In the genomic region with DNA sequence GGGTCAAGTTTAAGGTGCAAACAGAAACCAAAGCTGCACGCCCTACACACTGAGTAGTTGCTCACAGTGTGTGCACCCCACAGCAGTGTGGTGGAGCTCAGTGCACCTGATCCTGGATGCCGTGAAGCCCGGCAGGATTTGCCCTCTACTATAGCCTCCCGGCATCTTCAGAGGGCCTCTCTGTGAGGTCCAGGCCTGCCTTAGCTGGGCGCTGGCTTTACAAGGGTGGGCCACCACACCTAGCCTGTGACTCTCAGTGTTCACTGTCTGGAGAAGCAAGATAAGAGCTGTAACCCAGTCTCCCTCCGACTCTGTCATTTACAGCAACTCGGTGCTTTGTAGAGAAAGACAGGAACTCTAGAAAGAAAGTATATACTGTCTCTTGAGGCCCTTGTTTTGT, we compare ENCODE assay signal across 12 mouse cellular contexts. TPM values are rescaled to one million over a fixed set of nuclear protein-coding genes. Genes with fewer than 3 reads are reported as not detected.
DNase-seq lines count a peak whose midpoint lies in the region; ATAC-seq and TF ChIP-seq lines count a peak whose summit lies in the region.
"Had no signal": no experiment of that assay in that cellular context is flagged by ENCODE, and none has a peak within 500 bp of the region (broad histone marks: within the 10 kb centered on the region; RNA-seq: fewer than 3 reads in every experiment).

No protein-coding gene starts in this region.

- ATAC-seq in kidney, embryonic 16.5 days (ENCODE audit: low FRiP score, low TSS enrichment): peak; percentile 28; the same call in 1 of the 2 replicates
- peak; percentile 89 for ATAC-seq in liver, embryonic 14.5 days (ENCODE audit: insufficient read depth)
- 0 out of 2 replicates have a peak, but pooled peaks have one; percentile 35 for ATAC-seq in stomach, postnatal 0 days (ENCODE audit: low FRiP score, low TSS enrichment)
- no peak for ATAC-seq in forebrain, embryonic 13.5 days
- ATAC-seq: forebrain, embryonic 15.5 days had no signal

- H3K4me2 ChIP-seq in kidney, embryonic 16.5 days (replicated peaks; ENCODE audit: low read depth, low read length): no peak overlapping the region
- peak overlapping the region; percentile 98 for H3K4me2 ChIP-seq in liver, embryonic 14.5 days (ENCODE audit: low read depth)
- no peak overlapping the region for H3K4me2 ChIP-seq in stomach, postnatal 0 days (replicated peaks; ENCODE audit: low read depth)
- no peak overlapping the region for H3K4me2 ChIP-seq in forebrain, embryonic 13.5 days
- H3K4me2 ChIP-seq: forebrain, embryonic 15.5 days had no signal

- no peak overlapping the region for H3K4me3 ChIP-seq in kidney, embryonic 16.5 days (ENCODE audit: low read length)
- H3K4me3 ChIP-seq in erythroblast, embryonic 14.5 days (replicated peaks): peak overlapping the region; percentile 79
- peak overlapping the region; percentile 64 to 90 for H3K4me3 ChIP-seq in liver, embryonic 14.5 days (ENCODE audit: insufficient read depth in 1 of 2, low read depth in 2 of 2, low read length in 2 of 2)
- no peak overlapping the region for H3K4me3 ChIP-seq in stomach, postnatal 0 days (ENCODE audit: low read depth, low read length)
- no peak overlapping the region for H3K4me3 ChIP-seq in forebrain, embryonic 13.5 days
- H3K4me3 ChIP-seq: forebrain, embryonic 15.5 days; heart, adult 2 months; myocyte had no signal

- no peak for DNase-seq in kidney, postnatal 14 days
- DNase-seq in liver, embryonic 14.5 days (ENCODE audit: low read depth in 3 of 3, low spot score in 3 of 3): peak; percentile 87 to 90 (median 90)
- no peak for DNase-seq in stomach, postnatal 0 days (ENCODE audit: low spot score)
- DNase-seq in adrenal gland, adult 8-10 months: no peak
- DNase-seq: heart, adult 2 months; kidney, adult 2 months had no signal

- TF ChIP-seq CTCF in liver, embryonic 14.5 days (IDR thresholded peaks at IDR 0.05; ENCODE audit: low read depth): no peak
- TF ChIP-seq CTCF in stomach, postnatal 0 days (IDR thresholded peaks at IDR 0.05; ENCODE audit: low read depth): no peak

- H3K27me3 ChIP-seq in kidney, embryonic 16.5 days (ENCODE audit: insufficient read depth, low read length): no peaks in the 10 kb centered on the region
- no peaks in the 10 kb centered on the region; the same call in 1 of the 2 replicates for H3K27me3 ChIP-seq in erythroblast, embryonic 14.5 days (ENCODE audit: control insufficient read depth)
- H3K27me3 ChIP-seq in liver, embryonic 14.5 days (ENCODE audit: control insufficient read depth, insufficient read depth, low read length): no peaks in the 10 kb centered on the region
- no peaks in the 10 kb centered on the region for H3K27me3 ChIP-seq in stomach, postnatal 0 days (ENCODE audit: control insufficient read depth, insufficient read depth, low read length)
- H3K27me3 ChIP-seq in forebrain, embryonic 13.5 days: no peaks in the 10 kb centered on the region
- H3K27me3 ChIP-seq: CH12.LX; forebrain, embryonic 15.5 days had no signal

- no peaks in the 10 kb centered on the region for H3K9me3 ChIP-seq in kidney, embryonic 16.5 days (ENCODE audit: low read length)
- peaks cover 3% of the 10 kb centered on the region; the same call in 1 of the 2 replicates for H3K9me3 ChIP-seq in erythroblast, embryonic 14.5 days (ENCODE audit: control insufficient read depth, low read length)
- H3K9me3 ChIP-seq in liver, embryonic 14.5 days (ENCODE audit: control insufficient read depth, low read length): no peaks in the 10 kb centered on the region
- H3K9me3 ChIP-seq in stomach, postnatal 0 days (ENCODE audit: control insufficient read depth, low read length): no peaks in the 10 kb centered on the region
- no peaks in the 10 kb centered on the region for H3K9me3 ChIP-seq in forebrain, embryonic 13.5 days (replicated peaks)
- H3K9me3 ChIP-seq: forebrain, embryonic 15.5 days had no signal

- H3K4me1 ChIP-seq in kidney, embryonic 16.5 days (ENCODE audit: insufficient read depth, low read length): peaks cover 22% of the 10 kb centered on the region
- peaks cover 94% of the 10 kb centered on the region for H3K4me1 ChIP-seq in erythroblast, embryonic 14.5 days (ENCODE audit: control insufficient read depth)
- H3K4me1 ChIP-seq in liver, embryonic 14.5 days (replicated peaks; ENCODE audit: control insufficient read depth in 2 of 2, insufficient read depth in 2 of 2, low read length in 1 of 2): peaks cover 50 to 56% of the 10 kb centered on the region in 2 experiments
- 0 out of 2 replicates have a peak, but pooled peaks cover under 1% of the 10 kb centered on the region for H3K4me1 ChIP-seq in stomach, postnatal 0 days (replicated peaks; ENCODE audit: control insufficient read depth, insufficient read depth)
- peaks cover 22% of the 10 kb centered on the region for H3K4me1 ChIP-seq in forebrain, embryonic 13.5 days

- TF ChIP-seq EP300 in liver, embryonic 14.5 days (IDR thresholded peaks at IDR 0.05; ENCODE audit: low read depth): no peak
- no peak for TF ChIP-seq EP300 in stomach, postnatal 0 days (optimal IDR thresholded peaks at IDR 0.05)

- H3K9ac ChIP-seq in kidney, embryonic 16.5 days (replicated peaks; ENCODE audit: low read length): no peak overlapping the region
- H3K9ac ChIP-seq in liver, embryonic 14.5 days (replicated peaks): peak overlapping the region; percentile 92
- H3K9ac ChIP-seq in stomach, postnatal 0 days (ENCODE audit: low read length): no peak overlapping the region; the same call in 1 of the 2 replicates
- no peak overlapping the region for H3K9ac ChIP-seq in forebrain, embryonic 13.5 days
- H3K9ac ChIP-seq: forebrain, embryonic 15.5 days had no signal

- no peak overlapping the region for H3K27ac ChIP-seq in kidney, embryonic 16.5 days (ENCODE audit: low read length)
- peak overlapping the region; percentile 98 for H3K27ac ChIP-seq in liver, embryonic 14.5 days
- no peak overlapping the region for H3K27ac ChIP-seq in stomach, postnatal 0 days (replicated peaks)
- H3K27ac ChIP-seq in forebrain, embryonic 13.5 days: no peak overlapping the region
- H3K27ac ChIP-seq: forebrain, embryonic 15.5 days; heart, adult 2 months had no signal

- peaks cover 32% of the 10 kb centered on the region for H3K36me3 ChIP-seq in kidney, embryonic 16.5 days (ENCODE audit: insufficient read depth, low read length)
- peaks cover 100% of the 10 kb centered on the region for H3K36me3 ChIP-seq in erythroblast, embryonic 14.5 days (ENCODE audit: control insufficient read depth)
- peaks cover 91% of the 10 kb centered on the region for H3K36me3 ChIP-seq in liver, embryonic 14.5 days (replicated peaks; ENCODE audit: control insufficient read depth, insufficient read depth, low read depth)
- H3K36me3 ChIP-seq in stomach, postnatal 0 days (ENCODE audit: control insufficient read depth, insufficient read depth, low read length): peaks cover 16% of the 10 kb centered on the region; the same call in 1 of the 2 replicates
- peaks cover 39% of the 10 kb centered on the region for H3K36me3 ChIP-seq in forebrain, embryonic 13.5 days (ENCODE audit: poor library complexity, severe bottlenecking)

- 60% methylated on average over 7 of the region's 7 CpGs for WGBS in kidney, embryonic 16.5 days
- 9% methylated on average over 7 of the region's 7 CpGs for WGBS in liver, embryonic 14.5 days (ENCODE audit: insufficient replicate concordance)
- WGBS in stomach, postnatal 0 days: 56% methylated on average over 7 of the region's 7 CpGs
- 94% methylated on average over 7 of the region's 7 CpGs for WGBS in forebrain, embryonic 13.5 days

RNA-seq across cellular contexts. Expression of gene Glrx5, which starts 6.4 kb away (rescaled TPM):
- 162 and 174 TPM in 2 replicates for polyA plus RNA-seq in kidney, embryonic 16.5 days (2015; fragmentation: Nextera tagmentation; extraction: Ambion mirVana)
- 218 and 245 TPM in 2 replicates for polyA plus RNA-seq in erythroblast, embryonic 14.5 days (2012)
- polyA plus RNA-seq in liver, embryonic 14.5 days (2012; rRNA removed): 93.7 and 238 TPM in 2 replicates
- 622 and 681 TPM in 2 replicates for polyA plus RNA-seq in liver, embryonic 14.5 days (2014; fragmentation: Nextera tagmentation; extraction: Ambion mirVana)
- 125 and 134 TPM in 2 replicates for polyA plus RNA-seq in stomach, postnatal 0 days (2015; fragmentation: Nextera tagmentation; extraction: Ambion mirVana)
- total RNA-seq in adrenal gland, adult 8-10 months (2022): 100 to 1,000 TPM; 132 to 279 (median 202) TPM
- polyA plus RNA-seq in forebrain, embryonic 13.5 days (2015; fragmentation: Nextera tagmentation; extraction: Ambion mirVana): 140 and 148 TPM in 2 replicates

RNA-seq across cellular contexts. Expression of gene Syne3, which starts 29.3 kb away (rescaled TPM):
- 0.51 and 1.1 TPM in 2 replicates for polyA plus RNA-seq in kidney, embryonic 16.5 days (2015; fragmentation: Nextera tagmentation; extraction: Ambion mirVana)
- 1.2 and 1.3 TPM in 2 replicates for polyA plus RNA-seq in erythroblast, embryonic 14.5 days (2012)
- 1.7 and 2.2 TPM in 2 replicates for polyA plus RNA-seq in liver, embryonic 14.5 days (2012; rRNA removed)
- polyA plus RNA-seq in liver, embryonic 14.5 days (2014; fragmentation: Nextera tagmentation; extraction: Ambion mirVana): 1.6 and 1.7 TPM in 2 replicates
- 0.62 and 0.72 TPM in 2 replicates for polyA plus RNA-seq in stomach, postnatal 0 days (2015; fragmentation: Nextera tagmentation; extraction: Ambion mirVana)
- total RNA-seq in adrenal gland, adult 8-10 months (2022): 10 to 100 TPM; 12.0 to 20.8 (median 16.8) TPM
- polyA plus RNA-seq in forebrain, embryonic 13.5 days (2015; fragmentation: Nextera tagmentation; extraction: Ambion mirVana): 0.12 and 0.16 TPM in 2 replicates

Comparison
In these comparisons a context has a peak if more than half of its experiments do, and no peak if none do; other contexts are left out.
1. H3K4me3 ChIP-seq: peak in erythroblast, embryonic 14.5 days (single experiment) and liver, embryonic 14.5 days (2 of 2); none in kidney, embryonic 16.5 days (single experiment), stomach, postnatal 0 days (single experiment) and forebrain, embryonic 13.5 days (single experiment).
2. DNase-seq: peak in liver, embryonic 14.5 days (3 of 3); none in kidney, postnatal 14 days (single experiment), stomach, postnatal 0 days (single experiment) and adrenal gland, adult 8-10 months (single experiment).